Mouse (Mus musculus) lung, embryonic 16.5 days (tissue): ENCODE measurements around the gene Tlr12. TPM values are rescaled to one million over a fixed set of nuclear protein-coding genes. Genes with fewer than 3 reads are reported as not detected.

Source experiments
- ATAC-seq: fragments of 200-750 bp; cut with Nextera tagmentation; 2 replicates; pipeline ENCODE4 v1.8.0; 2017; ENCODE audit warnings: low read depth, mild to moderate bottlenecking, moderate library complexity
- H3K27ac ChIP-seq: fragments of 300-500 bp; sonication (generic); 2 replicates; pipeline ENCODE4 v1.5.1; 2014; ENCODE audit warnings: mild to moderate bottlenecking, control low read depth, low read length
- H3K27me3 ChIP-seq: fragments of 300-500 bp; sonication (generic); 2 replicates; pipeline ENCODE4 v1.6.1; 2014; ENCODE audit warnings: low read depth, low read length, mixed read lengths; ENCODE audit not compliant: control insufficient read depth, insufficient read depth
- H3K36me3 ChIP-seq: fragments of 300-500 bp; sonication (generic); 2 replicates; pipeline ENCODE4 v1.6.1; 2014; ENCODE audit warnings: low read length; ENCODE audit not compliant: control insufficient read depth, insufficient read depth
- H3K4me1 ChIP-seq: fragments of 300-500 bp; sonication (generic); replicated peaks from 2 replicates; pipeline ENCODE4 v1.6.1; 2014; ENCODE audit warnings: low read length, mixed read lengths; ENCODE audit not compliant: control insufficient read depth, insufficient read depth
- H3K4me2 ChIP-seq: fragments of 300-500 bp; sonication (generic); 2 replicates; pipeline ENCODE4 v1.6.1; 2014; ENCODE audit warnings: low read depth, low read length, control low read depth
- H3K4me3 ChIP-seq: fragments of 300-500 bp; sonication (generic); 2 replicates; pipeline ENCODE4 v1.5.1; 2014; ENCODE audit warnings: mild to moderate bottlenecking, low read length, control low read depth
- H3K9ac ChIP-seq: fragments of 300-500 bp; sonication (generic); 2 replicates; pipeline ENCODE4 v1.6.1; 2014; ENCODE audit warnings: low read length, control low read depth
- H3K9me3 ChIP-seq: fragments of 300-500 bp; sonication (generic); 2 replicates; pipeline ENCODE4 v1.6.1; 2016; ENCODE audit warnings: low read length; ENCODE audit not compliant: control insufficient read depth
- WGBS: fragments of 180-500 bp; shearing (Covaris S2); extraction: QIAGEN DNeasy Blood & Tissue Kit; methylation state at CpG from one replicate; pipeline ENCODE4 v1.1.7; 2014; 5-methylcytosine and 5-hydroxymethylcytosine counted together
- polyA plus RNA-seq: library from polyadenylated mRNA; unstranded; fragments of >200 nt; fragmentation: Nextera tagmentation; extraction: Ambion mirVana; gene quantifications from 2 replicates; pipeline ENCODE4 v1.2.1, GENCODE M21; 2015

Gene Tlr12
- polyA plus RNA-seq, 1 experiment from 2014 or later: 1.6 TPM

- no peaks in the 10 kb centered on the region for H3K27me3 ChIP-seq
- 58% methylated on average over 4 of the region's 4 CpGs for WGBS
- H3K9me3 ChIP-seq: 0 out of 2 replicates have a peak, but pooled peaks cover 2% of the 10 kb centered on the region
- no peak for ATAC-seq
- no peak overlapping the region for H3K4me2 ChIP-seq
- no peak overlapping the region for H3K27ac ChIP-seq
- H3K4me3 ChIP-seq: no peak overlapping the region
- peaks cover 2% of the 10 kb centered on the region for H3K36me3 ChIP-seq
- no peaks in the 10 kb centered on the region for H3K4me1 ChIP-seq
- no peak overlapping the region for H3K9ac ChIP-seq
These were observed 42.6 kb downstream of the Tlr12 start for GRCm38 (mm10) chr4:128575811-128576210.

Other genes starting within 250 kb of the Tlr12 start
- 4.2 and 4.5 TPM in 2 replicates for gene Zscan20, start 8.5 kb downstream of the Tlr12 start, polyA plus RNA-seq
- gene Phc2, start 36.1 kb upstream of the Tlr12 start, polyA plus RNA-seq: 18.9 and 19.8 TPM in 2 replicates
- 0.16 and 0.30 TPM in 2 replicates for gene A3galt2, start 136.7 kb upstream of the Tlr12 start, polyA plus RNA-seq
- 32.2 and 33.6 TPM in 2 replicates for gene Zfp362, start 187.4 kb upstream of the Tlr12 start, polyA plus RNA-seq